Mouse (Mus musculus) heart, postnatal 4 days (tissue): Measurements from ENCODE around the gene Gadd45g. TPM values are rescaled to one million over a fixed set of nuclear protein-coding genes. Genes with fewer than 3 reads are reported as not detected.
A peak's percentile ranks its signal among the peaks of the same experiment; 100 is the strongest.

ENCODE experiments used
- DNase-seq: peaks from one replicate; pipeline ENCODE4 v3.0.0; 2021
- total RNA-seq, 2 experiments: library from RNA; stranded (reverse); gene quantifications; 2 replicates each; pipeline ENCODE4 v1.2.3; 2021

Gene Gadd45g
- total RNA-seq, 2 experiments from 2014 or later = 23.8 to 29.4 TPM

- peak; percentile 59 for DNase-seq
Measured at GRCm38 (mm10) chr13:51853301-51854243, 7.1 kb downstream of the Gadd45g start.

GRCm38 (mm10) chr13:51855584-51855983, 9.1 kb downstream of the Gadd45g start:
- no peak for DNase-seq

- DNase-seq = no peak
Measured at GRCm38 (mm10) chr13:51857156-51857555, 10.7 kb downstream of the Gadd45g start.

DNA sequence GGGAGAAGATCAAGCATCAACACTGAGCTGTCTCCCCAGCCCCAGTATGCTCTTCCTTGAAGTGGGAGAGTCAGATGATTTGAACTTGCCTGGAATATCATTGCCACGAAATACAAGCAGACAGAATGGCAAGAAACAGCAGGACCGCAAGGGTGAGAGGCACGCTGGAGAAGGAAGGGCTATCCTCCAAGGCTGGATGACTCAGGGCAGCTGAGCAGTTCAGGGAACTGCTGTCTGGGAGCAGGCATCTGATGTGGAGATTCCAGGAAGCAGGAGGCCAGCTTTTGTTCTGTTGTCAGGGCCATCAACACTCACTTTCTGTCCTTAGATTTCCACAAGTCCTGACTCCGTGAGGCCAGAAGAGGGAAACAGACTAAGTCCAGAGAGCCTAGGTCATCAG, 12.0 kb downstream of the Gadd45g start:
- no peak for DNase-seq

GRCm38 (mm10) chr13:51859174-51859573, 12.7 kb downstream of the Gadd45g start:
- no peak for DNase-seq

DNA sequence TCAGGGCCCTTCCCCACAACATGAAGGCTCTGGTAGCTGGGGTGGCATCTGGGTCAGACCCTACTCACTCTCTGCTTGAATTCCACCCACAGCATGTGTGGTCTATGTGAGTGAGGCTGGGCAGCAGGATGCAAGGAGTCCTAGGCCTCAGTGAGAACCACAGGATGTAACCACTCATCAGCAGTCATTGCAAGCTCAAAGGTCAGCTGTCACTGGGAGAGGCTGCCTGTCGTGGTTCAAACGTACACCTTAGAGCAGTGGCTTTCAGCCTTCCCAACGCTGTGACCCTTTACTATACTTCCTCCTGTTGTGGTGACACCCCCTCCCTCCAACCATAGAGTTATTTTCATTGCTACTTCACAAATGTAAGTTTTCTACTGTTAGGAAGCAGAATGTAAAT, 13.3 kb downstream of the Gadd45g start:
- no peak for DNase-seq

DNA sequence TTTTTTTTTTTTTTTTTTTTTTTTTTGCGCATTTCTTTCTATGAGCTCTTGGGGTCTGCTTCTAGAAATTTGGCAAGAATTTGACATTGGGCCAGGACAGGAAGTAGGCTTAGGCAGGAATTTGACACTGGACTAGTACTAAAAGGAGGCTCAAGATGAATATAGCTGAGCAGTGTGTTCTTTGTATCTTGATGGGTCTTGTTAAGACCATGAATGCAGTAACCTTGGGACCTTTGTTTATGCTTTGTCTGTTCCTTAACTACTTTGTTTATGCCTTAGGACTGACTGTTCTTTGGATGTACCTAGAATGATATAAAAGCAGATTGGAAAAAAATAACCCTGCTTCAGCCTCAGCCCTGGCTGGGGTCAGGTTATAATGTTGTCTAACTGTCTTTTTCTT, 16.3 kb downstream of the Gadd45g start:
- no peak for DNase-seq

DNA sequence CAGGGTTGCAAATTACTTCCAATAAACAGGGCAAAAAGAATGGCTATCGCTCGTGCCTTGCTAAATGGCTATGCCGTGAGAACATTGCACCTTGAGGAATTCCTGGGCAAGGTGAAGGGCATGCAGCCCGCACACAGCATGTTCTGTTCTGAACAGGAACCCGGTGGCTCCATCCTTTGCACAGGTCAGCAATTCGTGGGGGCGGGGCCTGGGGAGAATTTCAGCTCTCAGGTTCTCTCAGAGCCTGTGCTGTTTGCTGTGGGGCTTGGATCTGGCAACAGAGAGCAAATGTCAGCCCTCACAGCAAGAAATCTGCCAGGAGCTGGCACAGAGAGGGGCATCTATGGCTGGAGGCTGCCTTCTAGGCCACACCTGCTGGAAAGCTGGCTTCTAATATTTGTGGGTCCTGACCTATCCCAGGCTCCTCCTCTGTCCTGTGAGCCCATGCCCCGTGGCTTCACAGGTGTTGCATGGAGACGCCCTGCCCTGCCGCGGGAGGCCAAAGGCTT, 19.7 kb downstream of the Gadd45g start:
- no peak for DNase-seq

DNA sequence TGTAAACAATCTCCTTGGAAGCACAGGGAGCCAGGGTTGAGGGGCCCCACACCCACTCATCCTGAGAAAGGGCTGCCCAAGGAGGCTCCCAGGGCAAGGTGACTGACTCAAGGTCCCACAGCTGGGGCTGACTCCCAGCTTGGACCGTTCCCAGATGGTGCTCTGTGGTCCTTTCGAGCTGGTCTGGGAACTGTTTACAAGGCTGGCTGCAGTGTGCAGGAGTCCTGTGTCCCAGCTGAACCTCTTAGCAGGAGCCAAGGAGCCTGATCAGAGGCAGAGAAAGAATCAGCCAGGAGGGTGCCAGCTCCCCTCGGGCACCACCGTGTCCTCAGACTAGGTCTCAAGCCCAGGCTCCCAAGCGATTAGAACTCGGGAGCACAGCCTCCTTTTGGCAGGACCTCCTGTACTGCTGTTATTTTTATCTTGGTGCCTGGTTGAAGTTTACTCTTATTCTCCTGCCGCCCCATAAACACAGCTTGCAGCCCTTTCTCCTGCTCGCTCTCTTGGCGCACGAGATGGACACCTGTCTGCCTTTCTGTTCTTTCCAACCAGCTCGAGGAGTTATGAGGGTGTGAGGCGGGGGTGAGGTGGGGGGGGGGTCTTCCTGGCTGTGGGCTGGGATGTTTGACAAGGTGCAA, 22.1 kb downstream of the Gadd45g start:
- peak; percentile 60 for DNase-seq

GRCm38 (mm10) chr13:51869129-51869491, 22.6 kb downstream of the Gadd45g start:
- no peak for DNase-seq

DNA sequence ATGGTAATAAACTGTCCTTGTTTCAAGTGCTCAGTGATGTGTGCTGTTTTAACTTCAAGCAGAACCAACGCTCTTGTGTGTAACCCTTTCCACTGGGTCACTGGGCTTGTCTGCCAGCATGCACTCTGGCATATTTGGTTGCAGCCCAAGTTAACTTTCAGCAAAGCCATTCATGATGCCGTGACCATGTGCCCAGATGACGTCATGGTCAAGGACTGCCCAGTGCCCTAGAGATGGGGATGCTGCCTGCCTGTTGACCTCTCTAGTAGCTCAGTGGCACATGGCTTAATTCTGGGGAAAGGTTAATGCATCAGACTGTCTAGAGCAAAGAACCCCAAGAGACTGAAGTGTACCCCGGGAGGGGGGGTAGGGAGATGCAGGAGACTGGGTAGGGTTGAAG, 24.7 kb downstream of the Gadd45g start:
- DNase-seq = no peak

- peak; percentile 50 for DNase-seq
Measured at GRCm38 (mm10) chr13:51872252-51872962, 25.9 kb downstream of the Gadd45g start.

GRCm38 (mm10) chr13:51872963-51873514, 26.6 kb downstream of the Gadd45g start:
- no peak for DNase-seq

GRCm38 (mm10) chr13:51873786-51874185, 27.3 kb downstream of the Gadd45g start:
- no peak for DNase-seq

DNA sequence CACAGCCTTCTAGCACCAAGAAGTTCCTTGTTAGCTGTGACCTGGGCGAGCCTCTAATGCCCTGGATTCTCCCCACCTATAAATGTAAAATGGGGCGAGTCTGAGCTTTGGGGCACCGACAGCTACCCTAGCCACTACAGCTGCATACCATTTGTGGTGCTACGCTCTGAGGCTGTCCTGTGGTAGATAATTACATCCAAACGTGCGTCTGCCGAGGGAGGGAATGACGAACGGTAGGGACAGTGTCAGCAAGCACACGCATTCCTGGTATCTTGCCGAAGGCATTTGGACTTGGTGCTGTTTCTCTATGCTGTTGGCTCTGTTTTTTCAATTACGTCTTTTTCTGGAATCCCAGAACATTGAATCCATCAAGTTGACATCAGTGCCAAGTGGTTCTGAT, 29.7 kb downstream of the Gadd45g start:
- no peak for DNase-seq

DNA sequence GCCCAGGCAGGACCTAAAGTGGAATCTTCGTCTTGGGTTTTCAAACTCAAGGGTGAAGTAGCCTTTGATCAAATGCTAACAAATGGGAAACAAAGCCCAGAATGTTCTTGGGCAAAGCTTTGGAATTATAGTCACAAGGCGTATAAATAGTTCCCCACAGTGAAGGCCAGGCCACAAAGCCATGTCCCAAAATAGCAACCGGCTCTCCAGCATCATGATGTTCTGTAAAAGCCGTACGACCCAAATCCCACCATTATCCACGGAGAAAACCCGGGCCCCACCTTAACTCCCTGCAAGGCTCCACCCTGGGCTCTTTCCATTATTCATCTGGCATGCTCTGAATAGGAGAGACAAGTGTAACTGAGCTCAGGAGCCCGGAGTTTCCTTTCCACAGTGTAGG, 32.3 kb downstream of the Gadd45g start:
- DNase-seq = no peak

DNA sequence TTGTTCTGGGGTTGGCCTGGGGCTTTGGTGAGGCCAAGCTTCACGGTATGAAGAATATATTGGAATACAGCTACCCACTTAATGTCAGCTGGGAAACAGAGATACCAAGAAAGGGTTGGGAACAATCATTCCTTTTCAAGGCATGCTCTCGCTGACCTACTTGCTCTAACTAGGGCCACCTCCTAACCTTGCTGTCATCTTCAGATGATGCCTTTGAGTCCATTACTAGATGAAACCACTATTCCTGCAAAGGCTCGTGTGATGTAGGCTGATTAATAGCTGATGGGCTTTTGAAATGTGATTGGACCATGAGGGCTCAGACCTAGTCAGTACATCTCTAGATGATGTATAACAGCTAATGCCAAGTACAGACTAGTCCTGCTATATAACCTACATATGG, 33.1 kb downstream of the Gadd45g start:
- DNase-seq = no peak

GRCm38 (mm10) chr13:51880019-51880418, 33.5 kb downstream of the Gadd45g start:
- DNase-seq = no peak

GRCm38 (mm10) chr13:51881271-51882128, 35.0 kb downstream of the Gadd45g start:
- peak; percentile 48 for DNase-seq

- DNase-seq = no peak
Measured at GRCm38 (mm10) chr13:51882218-51882617, 35.7 kb downstream of the Gadd45g start.

GRCm38 (mm10) chr13:51884250-51884649, 37.8 kb downstream of the Gadd45g start:
- no peak for DNase-seq

- no peak for DNase-seq
Measured at GRCm38 (mm10) chr13:51885594-51885993, 39.1 kb downstream of the Gadd45g start.
